Mouse (Mus musculus): Measurements from ENCODE around the gene BC034090.

- no peak for TF ChIP-seq POLR2A (IDR thresholded peaks at IDR 0.05; ENCODE audit: control insufficient read depth, extremely low read depth, insufficient read depth, low read length, poor library complexity)
- TF ChIP-seq CTCF (IDR thresholded peaks at IDR 0.05; ENCODE audit: borderline replicate concordance, control insufficient read depth, extremely low read depth, insufficient read depth, low read length, poor library complexity), result no peak
Observed at GRCm38 (mm10) chr1:155216844-155217243, 27.4 kb downstream of the BC034090 start.
